Mouse (Mus musculus) myocyte (in vitro differentiated cells): ENCODE results near the gene Mmp14. TPM values are rescaled to one million over a fixed set of nuclear protein-coding genes. Genes with fewer than 3 reads are reported as not detected.

Source experiments
- H3K27me3 ChIP-seq: one replicate; pipeline ENCODE4 v1.6.1; 2011; ENCODE audit not compliant: control insufficient read depth, insufficient read depth, insufficient read length
- H3K36me3 ChIP-seq: one replicate; pipeline ENCODE4 v1.6.1; 2011; ENCODE audit not compliant: control insufficient read depth, insufficient read depth
- H3K4me2 ChIP-seq: one replicate; pipeline ENCODE4 v1.6.1; 2011; ENCODE audit warnings: low read depth, control low read depth
- H3K4me3 ChIP-seq: one replicate; pipeline ENCODE4 v1.5.1; 2011; ENCODE audit warnings: mild to moderate bottlenecking, control low read depth, moderate library complexity
- H3K79me2 ChIP-seq: one replicate; pipeline ENCODE4 v1.6.1; 2011; ENCODE audit not compliant: control insufficient read depth, insufficient read depth
- H3ac ChIP-seq: one replicate; pipeline ENCODE4 v1.6.1; 2011; ENCODE audit not compliant: control insufficient read depth, insufficient read length
- CEBPB ChIP-seq: IDR thresholded peaks from 2 replicates; pipeline ENCODE4 v1.6.1; 2011; ENCODE audit warnings: mild to moderate bottlenecking, moderate library complexity; ENCODE audit not compliant: poor library complexity, insufficient read depth, severe bottlenecking
- E2F4 ChIP-seq: IDR thresholded peaks from one replicate; pipeline ENCODE4 v1.6.1; 2011; ENCODE audit warnings: mild to moderate bottlenecking, control low read depth, moderate library complexity; ENCODE audit not compliant: insufficient read depth
- MAX ChIP-seq: IDR thresholded peaks from one replicate; pipeline ENCODE4 v1.6.1; 2011; ENCODE audit warnings: low read depth, mild to moderate bottlenecking, control low read depth
- MYOG ChIP-seq, 3 experiments: IDR thresholded peaks; one replicate each; pipeline ENCODE4 v1.6.1; 2011; ENCODE audit warnings: control low read depth in 2 of 3, low read depth in 2 of 3, mild to moderate bottlenecking in 2 of 3; ENCODE audit not compliant: insufficient read length in 2 of 3, control insufficient read depth in 1 of 3, insufficient read depth in 1 of 3
- POLR2A ChIP-seq: IDR thresholded peaks from one replicate; pipeline ENCODE4 v1.6.1; 2011; ENCODE audit warnings: low read depth, mild to moderate bottlenecking, control low read depth, moderate library complexity; ENCODE audit not compliant: insufficient read length
- POLR2AphosphoS2 ChIP-seq: IDR thresholded peaks from one replicate; pipeline ENCODE4 v1.6.1; 2011; ENCODE audit warnings: low read depth, control low read depth; ENCODE audit not compliant: insufficient read length
- REST ChIP-seq: IDR thresholded peaks from one replicate; pipeline ENCODE4 v1.6.1; 2011; ENCODE audit warnings: mild to moderate bottlenecking, control low read depth, moderate library complexity; ENCODE audit not compliant: insufficient read depth, insufficient read length
- SRF ChIP-seq: IDR thresholded peaks from one replicate; pipeline ENCODE4 v1.6.1; 2011; ENCODE audit warnings: low read depth; ENCODE audit not compliant: control insufficient read depth, insufficient read length
- TCF12 ChIP-seq: IDR thresholded peaks from one replicate; pipeline ENCODE4 v1.6.1; 2011; ENCODE audit warnings: mild to moderate bottlenecking, control low read depth; ENCODE audit not compliant: poor library complexity, insufficient read depth, severe bottlenecking
- TCF3 ChIP-seq: IDR thresholded peaks from one replicate; pipeline ENCODE4 v1.6.1; 2011; ENCODE audit warnings: low read depth, control low read depth; ENCODE audit not compliant: insufficient read length
- USF1 ChIP-seq: IDR thresholded peaks from one replicate; pipeline ENCODE4 v1.6.1; 2011; ENCODE audit warnings: low read depth, mild to moderate bottlenecking, control low read depth, moderate library complexity
- polyA plus RNA-seq: library from polyadenylated mRNA; unstranded; fragments of >200 nt; fragmentation: generic; extraction: Trizol; gene quantifications from one replicate; pipeline ENCODE4 v1.2.1, GENCODE M21; 2012; ENCODE audit warnings: missing spikeins

Mmp14 gene
- polyA plus RNA-seq, 1 experiment = 108 TPM

GRCm38 (mm10) chr14:54443712-54444618 is 12.6 kb downstream of the Mmp14 start:
- TF ChIP-seq POLR2AphosphoS2 (no peak), E2F4 (no peak), CEBPB (no peak), POLR2A (no peak)
- H3ac ChIP-seq = no peak overlapping the region
- H3K4me3 ChIP-seq = no peak overlapping the region
- no peak overlapping the region for H3K4me2 ChIP-seq
- H3K27me3 ChIP-seq = no peaks in the 10 kb centered on the region
- no peaks in the 10 kb centered on the region for H3K79me2 ChIP-seq
- peaks cover 11% of the 10 kb centered on the region for H3K36me3 ChIP-seq

GRCm38 (mm10) chr14:54445476-54445875 is 14.1 kb downstream of the Mmp14 start:
- no peak for TF ChIP-seq TCF3
- peak; percentile 18 for TF ChIP-seq POLR2AphosphoS2
- TF ChIP-seq SRF = no peak
- H3ac ChIP-seq = no peak overlapping the region
- no peaks in the 10 kb centered on the region for H3K79me2 ChIP-seq

GRCm38 (mm10) chr14:54453566-54453965 is 22.2 kb downstream of the Mmp14 start:
- Histone ChIP-seq H3K27me3 (no peaks in the 10 kb centered on the region), H3K4me2 (no peak overlapping the region), H3K36me3 (no peaks in the 10 kb centered on the region), H3K4me3 (no peak overlapping the region), H3K79me2 (no peaks in the 10 kb centered on the region), H3ac (no peak overlapping the region)
- no peak for TF ChIP-seq SRF
- no peak for TF ChIP-seq MAX
- no peak for TF ChIP-seq CEBPB

More at GRCm38 (mm10) chr14:54445476-54445875, 14.1 kb downstream of the Mmp14 start:
- no peaks in the 10 kb centered on the region for H3K36me3 ChIP-seq
- no peaks in the 10 kb centered on the region for H3K27me3 ChIP-seq
- no peak overlapping the region for H3K4me3 ChIP-seq
- H3K4me2 ChIP-seq = no peak overlapping the region

- H3ac ChIP-seq = no peak overlapping the region
- no peaks in the 10 kb centered on the region for H3K27me3 ChIP-seq
- no peaks in the 10 kb centered on the region for H3K79me2 ChIP-seq
- no peak overlapping the region for H3K4me2 ChIP-seq
- H3K4me3 ChIP-seq = no peak overlapping the region
- TF ChIP-seq TCF12 = no peak
- TF ChIP-seq POLR2A = no peak
- TF ChIP-seq POLR2AphosphoS2 = no peak
- TF ChIP-seq REST = no peak
- TF ChIP-seq SRF = no peak
- no peak for TF ChIP-seq USF1
- TF ChIP-seq MAX = no peak
- no peaks in the 10 kb centered on the region for H3K36me3 ChIP-seq
These were observed 23.5 kb downstream of the Mmp14 start for GRCm38 (mm10) chr14:54454669-54455528.

GRCm38 (mm10) chr14:54457907-54458569 is 26.6 kb downstream of the Mmp14 start:
- H3K4me2 ChIP-seq = no peak overlapping the region
- H3ac ChIP-seq = no peak overlapping the region
- TF ChIP-seq SRF = no peak
- no peak for TF ChIP-seq TCF12
- no peak for TF ChIP-seq POLR2AphosphoS2
- no peak for TF ChIP-seq MYOG (IDR thresholded peaks at IDR 0.05; ENCODE audit: control insufficient read depth in 1 of 3, insufficient read depth in 1 of 3, insufficient read length in 2 of 3, low read depth in 2 of 3)
- H3K79me2 ChIP-seq = no peaks in the 10 kb centered on the region
- H3K36me3 ChIP-seq = no peaks in the 10 kb centered on the region
- no peak overlapping the region for H3K4me3 ChIP-seq
- no peaks in the 10 kb centered on the region for H3K27me3 ChIP-seq
